Mouse (Mus musculus) spleen, adult 12 weeks (tissue): ENCODE measurements around the gene Furin.

Experiments used
- DNase-seq: peaks from one replicate; pipeline ENCODE4 v3.0.0; 2022; ENCODE audit warnings: low spot score

Gene Furin

DNA sequence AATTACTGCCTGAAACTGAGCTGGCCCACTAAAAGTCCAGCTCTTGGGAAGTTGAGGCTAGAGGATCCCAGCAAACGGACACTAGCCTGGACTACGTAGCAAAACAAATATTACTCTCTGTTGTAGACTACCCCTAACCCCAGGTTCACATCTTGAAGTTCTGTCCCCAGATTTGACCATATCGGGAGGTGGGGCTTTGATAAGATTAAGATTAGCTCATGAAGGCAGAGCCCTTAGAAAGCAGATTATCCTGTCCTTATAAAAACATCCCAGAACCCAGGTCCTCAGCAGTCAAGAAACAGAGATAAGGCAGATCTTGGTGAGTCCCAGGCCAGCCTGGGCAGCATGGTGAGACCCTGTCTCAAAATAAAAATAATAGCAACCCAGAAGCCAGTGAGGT lies 33.1 kb downstream of the Furin start:
- no peak for DNase-seq

DNA sequence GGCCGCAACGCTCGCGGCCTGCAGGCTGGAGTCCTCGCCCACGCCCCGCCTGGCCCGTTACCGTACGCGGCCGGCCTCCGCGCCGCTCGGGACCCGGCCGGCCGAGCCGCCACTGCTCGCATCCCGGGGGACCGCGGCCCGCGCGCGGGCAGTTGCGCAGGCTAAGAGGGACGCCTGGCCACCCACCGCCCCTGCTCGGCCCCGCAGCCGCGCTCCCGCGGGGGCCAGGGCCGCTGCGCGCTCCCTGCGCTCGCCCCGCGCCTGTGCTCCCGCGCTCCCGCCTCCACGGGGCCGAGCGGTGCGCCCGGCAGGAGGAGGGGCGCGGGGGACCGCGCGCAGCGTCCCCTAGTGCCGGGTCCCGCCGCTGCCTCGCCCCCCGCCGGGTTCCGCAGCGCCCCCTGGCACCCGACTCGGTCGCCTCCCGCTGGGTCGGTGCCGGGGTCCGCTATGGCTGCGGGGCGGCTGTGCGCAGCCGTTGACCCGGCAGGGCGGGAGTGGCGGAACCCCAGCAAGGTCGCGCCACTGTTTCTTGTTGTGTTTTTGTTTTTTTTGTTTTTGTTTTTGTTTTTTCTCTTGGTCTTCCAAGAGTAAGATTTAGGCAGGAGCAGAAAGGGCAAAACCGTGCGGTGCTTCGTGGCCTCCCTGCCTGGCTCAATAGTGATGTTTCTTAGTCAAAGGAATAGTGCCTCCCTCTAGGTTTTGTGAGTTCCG lies 34.0 kb downstream of the Furin start, which contains the start of gene Man2a2:
Man2a2 (minus strand) TSS at position 335 of the 711 bp plus-strand sequence.
- DNase-seq, result peak; percentile 40

DNA sequence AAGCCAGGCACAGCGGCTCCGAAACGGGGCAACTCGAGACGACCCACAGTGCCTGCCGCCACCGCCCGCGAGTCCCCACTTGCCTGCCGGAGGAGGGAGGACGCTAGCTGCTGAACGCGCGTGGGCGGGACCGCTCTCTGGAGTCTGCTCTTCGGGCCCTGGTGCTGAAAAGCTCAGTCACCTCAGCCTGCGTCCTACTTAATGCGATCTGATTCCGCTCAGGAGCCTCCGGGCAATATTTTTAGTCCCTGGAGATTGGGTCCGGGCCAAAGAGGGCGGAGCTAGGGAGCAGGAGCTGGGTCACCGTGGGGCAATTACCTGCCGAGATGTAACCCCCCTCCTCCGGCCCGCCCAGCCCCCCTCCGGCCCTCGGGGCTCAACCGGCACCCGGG lies 34.6 kb downstream of the Furin start:
- peak; percentile 51 for DNase-seq

DNA sequence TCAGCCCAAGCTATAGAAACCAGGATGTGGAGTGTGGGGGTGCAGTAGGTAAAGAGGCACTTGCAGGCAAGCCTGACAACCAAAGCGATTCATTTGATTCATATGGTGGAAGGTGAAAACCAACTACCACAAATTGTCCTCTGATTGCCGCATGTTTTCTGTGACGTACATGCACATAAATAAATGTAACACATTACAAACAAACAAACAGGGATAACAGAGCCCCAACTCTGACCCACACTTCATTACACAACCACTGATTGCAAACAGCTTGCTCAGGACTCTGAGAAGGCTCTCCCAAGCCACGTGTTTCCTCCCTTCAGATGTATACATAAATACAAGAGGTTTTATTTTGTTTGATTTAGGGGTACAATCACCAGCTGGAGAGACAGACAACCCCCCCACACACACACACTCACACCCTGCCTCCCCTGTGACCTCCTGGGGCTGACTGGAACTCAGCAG lies 35.2 kb downstream of the Furin start:
- no peak for DNase-seq

DNA sequence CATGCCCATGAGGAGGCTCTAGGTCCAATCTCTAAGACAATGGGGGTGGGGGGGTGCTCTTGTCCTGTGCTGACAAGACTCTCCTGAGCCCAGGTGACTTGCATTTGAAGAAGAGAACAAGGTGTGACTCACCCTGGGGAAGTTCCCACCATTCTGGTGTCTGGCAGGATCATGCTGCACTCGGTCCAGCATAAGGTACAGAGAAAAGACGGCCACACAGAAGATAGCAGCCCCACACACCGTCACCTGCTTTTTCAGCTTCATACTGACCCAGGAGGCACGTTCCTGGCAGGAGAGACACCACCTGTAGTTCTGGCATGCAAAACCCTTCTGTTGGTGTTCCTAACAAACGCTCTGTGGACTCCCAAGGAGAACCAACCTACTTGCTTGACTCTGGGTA lies 35.8 kb downstream of the Furin start:
- no peak for DNase-seq

DNA sequence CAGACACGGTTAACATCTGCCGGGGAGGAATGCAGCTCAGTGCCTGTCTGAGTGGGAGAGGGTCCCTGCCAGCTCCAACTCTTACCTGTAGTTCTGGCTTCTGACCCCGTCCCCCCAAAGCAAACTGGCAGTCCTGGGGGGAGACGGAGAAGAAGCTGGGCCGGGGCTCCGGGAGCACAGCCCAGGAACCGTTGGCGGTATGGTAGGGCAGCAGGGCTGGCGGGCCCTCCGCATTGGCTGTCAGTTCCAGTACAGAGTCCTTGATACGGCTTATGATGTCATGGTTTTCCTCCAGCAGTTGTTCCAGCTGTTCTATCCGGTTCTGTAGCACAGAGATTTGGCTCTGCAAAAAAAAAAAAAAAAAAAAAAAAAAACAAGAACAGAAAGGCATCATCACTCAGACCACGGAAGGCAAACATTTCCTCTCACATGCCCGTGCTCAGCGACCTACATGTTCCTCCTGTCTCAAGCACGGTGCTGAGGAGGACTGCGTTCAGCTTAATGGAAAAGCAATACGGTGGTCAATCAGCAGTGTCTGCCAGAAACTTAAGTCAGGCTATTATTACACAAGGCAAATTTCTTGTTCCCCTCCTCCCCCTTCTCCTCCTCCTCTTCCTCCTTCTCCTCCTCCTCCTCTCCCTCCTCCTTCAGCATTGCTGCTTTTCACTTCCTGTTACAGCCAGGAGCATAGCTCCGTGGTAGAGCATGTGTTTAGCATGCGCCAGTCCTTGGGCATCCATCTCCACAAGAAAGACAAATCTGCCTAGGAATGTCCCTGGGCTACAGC lies 36.4 kb downstream of the Furin start:
- no peak for DNase-seq

DNA sequence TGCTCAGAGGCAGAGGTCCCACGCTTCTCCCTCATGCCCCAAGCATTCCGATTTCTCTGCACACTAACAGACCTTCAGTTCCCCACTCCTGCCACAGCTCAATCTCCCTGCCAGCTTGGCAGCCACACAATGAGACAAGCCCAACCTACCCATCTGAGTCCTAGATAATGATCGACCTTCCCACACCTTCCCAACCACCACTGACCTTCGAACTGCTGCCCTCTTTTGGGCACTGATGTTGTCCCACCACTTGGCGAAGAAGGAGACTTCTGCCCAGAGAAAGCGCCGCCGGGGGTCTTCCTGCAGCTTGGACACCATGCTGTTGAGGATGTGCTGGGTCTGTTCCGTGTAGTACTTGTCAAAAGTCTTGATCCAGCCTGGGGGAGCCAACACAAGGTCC lies 37.2 kb downstream of the Furin start:
- DNase-seq, result no peak

DNA sequence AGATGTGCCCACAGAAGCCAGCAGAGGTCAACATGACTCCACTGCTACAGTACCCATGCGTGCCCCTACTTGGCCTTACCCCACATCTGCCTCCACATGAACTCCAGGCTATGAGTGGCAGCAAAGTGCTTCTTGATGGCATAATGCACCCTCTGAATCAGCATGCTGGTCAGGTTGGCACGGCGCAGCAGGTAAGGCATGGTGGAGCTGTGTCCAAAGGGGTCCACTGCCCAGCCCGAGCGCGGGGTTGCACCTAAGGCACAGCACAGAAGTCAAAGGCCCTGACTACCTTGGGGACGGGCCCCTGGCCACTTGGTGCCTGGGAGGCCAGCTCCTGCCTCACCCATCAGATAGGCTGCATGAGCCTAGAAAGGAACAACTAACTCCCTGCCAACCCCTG lies 38.0 kb downstream of the Furin start:
- DNase-seq, result no peak

DNA sequence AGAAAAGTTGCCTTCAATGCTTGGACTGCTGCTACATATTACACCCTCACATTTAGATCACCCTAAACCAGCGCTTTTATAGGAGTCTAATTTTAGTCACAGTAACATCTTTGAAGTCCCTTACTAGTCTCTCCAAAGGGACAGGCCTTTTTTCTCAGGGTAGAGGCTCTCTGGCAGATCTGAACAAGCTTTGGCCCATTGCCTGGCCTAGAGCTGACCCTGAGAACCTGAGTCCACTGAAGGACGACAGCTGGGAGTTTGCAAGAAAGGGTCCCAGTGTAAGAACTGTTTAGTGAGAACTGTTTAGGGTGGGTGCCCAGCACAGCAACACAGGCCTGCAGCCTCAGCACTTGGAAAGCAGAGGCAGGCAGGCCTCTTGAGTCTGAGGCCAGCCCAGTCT lies 39.5 kb downstream of the Furin start:
- no peak for DNase-seq

DNA sequence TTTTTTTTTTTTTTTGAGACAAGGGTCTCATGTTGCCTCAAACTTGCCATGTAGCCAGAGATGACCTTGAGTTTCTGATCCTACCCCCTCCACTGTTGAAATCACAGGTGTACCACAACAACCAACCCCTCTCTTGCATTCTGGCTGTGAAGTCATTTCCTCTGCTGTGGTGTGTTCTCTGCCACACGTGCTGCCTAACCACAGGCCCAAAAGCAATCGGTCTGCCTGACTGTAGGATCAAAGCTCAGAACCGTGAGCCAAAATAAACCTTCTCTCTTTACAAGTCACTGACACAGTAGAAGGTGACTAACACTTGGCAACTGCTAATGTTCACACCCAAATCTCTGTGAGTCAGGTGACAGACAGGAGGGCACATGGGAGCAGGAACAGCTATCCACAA lies 44.8 kb downstream of the Furin start:
- no peak for DNase-seq

DNA sequence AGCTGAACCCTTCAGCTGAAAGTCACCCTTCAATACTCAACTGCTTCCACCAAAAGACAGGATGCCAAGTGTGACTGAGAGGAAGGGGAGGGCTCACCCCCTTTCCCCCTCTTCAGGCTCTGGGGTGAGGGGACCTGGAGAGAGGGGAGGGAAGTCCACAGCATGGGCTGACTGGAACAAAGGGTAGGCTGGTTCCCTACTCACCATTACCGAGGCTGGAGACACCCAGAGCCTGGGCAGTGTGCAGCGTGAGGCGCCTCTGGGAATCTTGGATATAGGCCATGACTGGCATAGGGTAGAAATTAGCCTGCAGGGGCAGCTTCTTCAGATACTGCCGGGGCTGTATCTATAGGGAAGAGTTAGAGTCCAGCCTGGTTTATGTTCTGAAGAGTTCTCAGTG lies 47.2 kb downstream of the Furin start:
- DNase-seq, result no peak

DNA sequence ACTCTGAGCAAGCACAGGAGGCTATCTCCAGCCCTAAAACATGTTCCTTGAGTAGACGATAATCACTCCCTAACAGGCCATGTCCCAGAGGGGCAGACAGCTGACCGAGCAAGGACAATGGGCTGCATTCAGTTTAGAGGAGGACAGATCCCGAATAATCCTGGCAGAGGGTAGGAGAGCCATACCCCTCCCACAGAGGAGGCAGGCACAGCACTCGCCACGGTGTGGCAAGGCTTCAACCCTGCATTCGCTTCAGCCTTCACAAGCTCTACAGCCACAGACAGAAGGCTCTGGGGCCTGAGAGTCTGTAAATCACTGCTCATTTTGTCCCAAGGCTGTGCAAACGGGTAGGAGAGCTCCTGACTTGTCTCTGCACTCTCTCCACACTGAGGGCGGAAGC lies 48.1 kb downstream of the Furin start:
- no peak for DNase-seq

DNA sequence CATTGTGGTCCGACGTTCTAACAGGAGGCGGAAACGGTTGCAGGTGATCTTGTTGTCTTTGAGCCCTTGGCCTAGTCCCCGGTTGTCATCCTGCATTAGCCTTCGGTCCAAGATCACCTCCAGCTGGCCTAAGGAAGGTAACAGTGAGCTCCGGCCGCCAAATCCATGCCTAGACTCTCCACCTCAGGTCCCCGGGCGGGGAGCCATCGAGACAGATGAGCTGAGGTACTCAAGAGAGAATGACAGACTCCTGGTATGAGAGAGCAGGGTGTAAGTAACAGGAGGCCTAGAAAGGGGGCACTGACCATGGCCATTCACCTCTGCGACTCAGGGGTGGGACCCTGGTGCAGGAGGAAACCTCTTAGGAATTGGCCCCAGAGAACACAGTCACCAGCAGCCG lies 48.9 kb downstream of the Furin start:
- DNase-seq, result no peak

DNA sequence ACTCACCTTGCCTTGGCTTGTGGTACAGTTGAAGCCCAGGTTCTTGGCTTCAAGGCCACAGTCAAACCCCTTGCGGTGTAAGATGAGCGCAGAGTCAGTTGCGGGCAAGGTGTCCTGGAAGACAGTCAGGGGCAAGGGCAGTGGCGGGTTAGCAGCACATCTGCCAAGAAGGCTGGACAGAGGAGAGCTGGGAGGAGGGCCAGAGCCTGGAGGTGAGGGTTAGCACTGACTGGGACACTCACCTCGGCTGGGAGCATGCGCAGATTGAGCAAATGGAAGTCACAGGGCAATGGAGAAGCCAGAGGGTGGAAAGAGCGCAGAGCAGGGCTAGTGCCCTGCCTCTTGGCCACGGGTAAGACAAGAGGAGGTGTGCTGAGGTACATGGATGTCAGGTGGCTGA lies 52.3 kb downstream of the Furin start:
- DNase-seq, result no peak

DNA sequence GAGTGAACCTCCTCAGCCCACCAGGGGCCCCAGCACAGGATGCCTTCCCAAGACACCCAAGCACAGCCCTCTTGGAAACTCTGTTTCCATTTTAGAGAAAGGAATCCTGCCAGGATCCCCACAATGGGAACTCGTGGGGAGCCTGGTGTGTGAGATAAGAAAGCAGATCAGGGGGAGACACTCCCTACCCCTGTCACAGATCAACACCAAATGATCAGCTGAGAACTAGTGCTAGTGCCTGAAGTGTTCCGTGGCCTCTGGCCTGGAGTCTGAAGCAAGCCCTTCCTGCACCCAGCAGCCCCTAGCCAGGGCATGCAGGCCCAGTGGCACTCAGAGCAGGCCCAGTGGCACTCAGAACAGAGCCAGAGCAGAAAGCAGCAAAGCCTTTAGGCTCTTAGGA lies 54.4 kb downstream of the Furin start:
- DNase-seq, result no peak

DNA sequence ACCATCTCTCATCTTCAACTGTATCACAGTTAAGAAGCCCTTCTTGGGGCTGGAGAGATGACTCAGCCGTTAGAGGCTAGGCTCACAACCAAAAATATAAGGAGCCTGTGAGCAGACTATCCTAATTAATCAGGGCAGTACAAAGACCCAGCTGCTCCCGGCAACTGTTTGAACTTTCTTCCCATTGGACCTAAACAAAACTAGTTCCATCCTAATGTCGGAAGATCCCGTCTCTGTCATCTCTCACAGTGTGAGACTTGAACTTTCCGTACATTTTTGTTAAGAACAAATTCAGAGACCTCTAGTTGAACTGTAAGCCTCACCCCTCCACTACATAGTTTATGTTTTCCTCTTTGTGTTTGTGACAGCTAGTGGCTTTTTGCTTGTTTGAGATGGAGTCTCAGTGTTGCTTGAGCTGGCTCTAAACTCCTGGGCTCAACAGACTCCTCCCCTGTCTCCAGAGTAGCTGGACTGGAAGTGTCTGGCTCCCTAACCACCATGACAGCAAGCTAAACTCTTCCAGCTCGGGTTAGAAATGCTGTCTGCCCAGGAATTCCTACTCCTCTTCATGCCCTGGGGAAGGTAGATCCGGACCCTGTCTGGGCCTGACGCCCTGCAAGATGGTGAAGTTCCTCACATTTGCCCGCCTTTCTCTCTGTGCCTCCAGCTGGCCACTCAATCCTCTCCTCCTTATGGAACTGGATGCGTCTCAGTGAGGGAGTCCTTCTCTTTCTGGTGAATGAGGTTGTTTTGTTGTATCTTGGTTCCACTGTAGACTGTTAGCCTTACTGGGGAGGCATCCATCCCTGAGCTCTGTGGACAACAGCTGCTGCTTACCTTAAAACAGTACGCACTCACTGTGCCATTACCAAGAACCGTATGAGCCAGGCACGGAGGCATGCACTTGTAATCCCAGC lies 57.3 kb downstream of the Furin start:
- DNase-seq, result no peak

DNA sequence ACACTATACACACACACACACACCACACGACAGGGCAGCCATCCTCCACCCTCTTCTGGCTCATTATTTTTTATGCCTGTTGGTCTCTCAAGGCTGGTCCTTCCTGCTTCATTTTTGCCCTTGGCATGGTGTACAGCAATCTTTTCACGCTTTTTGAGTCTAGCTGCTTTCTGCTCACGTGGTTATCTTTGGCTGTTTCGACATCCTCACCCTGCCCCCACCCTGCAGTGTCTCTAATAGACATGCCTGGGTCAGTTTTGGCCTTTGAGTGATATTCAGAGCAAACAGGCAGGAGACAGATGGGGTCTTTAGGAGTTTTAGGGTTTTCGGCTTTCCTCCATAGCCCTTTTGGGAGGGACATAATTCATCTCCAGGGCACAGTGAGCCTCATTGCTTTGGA lies 58.4 kb downstream of the Furin start:
- no peak for DNase-seq

DNA sequence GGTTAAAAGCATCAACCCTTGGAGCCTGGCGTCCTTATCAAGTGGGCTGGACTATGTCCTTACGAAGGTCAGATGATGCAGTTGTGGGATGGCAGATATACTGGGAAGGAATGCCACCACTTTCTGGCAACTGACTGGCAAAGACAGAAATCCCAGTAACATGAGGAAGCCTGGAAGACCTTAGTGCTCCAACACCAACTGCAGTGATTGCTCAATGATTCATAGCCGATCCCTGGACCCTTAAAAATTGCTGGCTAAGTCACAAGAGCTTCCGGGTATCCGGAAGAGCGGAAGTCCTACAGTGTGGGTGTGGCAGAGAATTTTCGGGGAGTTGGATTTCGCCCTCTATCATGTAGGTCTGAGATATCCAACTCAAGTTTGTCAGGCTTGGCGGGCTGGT lies 59.1 kb downstream of the Furin start:
- no peak for DNase-seq

DNA sequence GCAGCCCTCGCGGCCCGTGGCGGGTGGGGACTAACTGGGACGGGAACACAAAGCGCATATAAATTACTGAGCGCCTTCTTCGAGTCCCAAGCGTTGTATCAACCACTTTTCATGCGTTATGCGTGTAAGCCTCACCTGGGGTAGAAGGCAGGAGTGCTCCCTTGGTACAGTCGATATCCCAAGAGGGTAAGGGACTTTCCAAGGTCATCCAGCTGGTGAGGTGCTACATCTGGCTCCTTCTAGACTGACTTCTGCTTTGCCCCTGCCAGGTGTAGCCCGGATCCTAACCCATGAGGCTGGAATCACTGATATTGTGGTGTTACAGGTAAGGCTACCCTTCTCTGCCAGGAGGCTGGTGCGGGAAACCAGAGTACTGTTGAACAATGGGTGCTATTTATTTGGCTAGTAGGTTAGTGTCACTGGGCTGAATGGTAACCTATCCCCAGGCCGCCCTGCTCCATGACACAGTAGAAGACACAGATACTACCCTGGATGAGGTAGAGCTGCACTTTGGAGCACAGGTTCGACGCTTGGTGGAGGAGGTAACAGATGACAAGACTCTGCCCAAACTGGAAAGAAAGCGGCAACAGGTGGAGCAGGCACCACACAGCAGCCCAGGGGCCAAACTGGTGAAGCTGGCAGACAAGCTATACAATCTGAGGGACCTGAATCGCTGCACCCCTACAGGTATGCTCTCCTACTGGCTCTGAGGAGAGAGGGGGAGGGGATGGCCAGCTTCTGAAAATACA lies 61.8 kb downstream of the Furin start:
- no peak for DNase-seq

DNA sequence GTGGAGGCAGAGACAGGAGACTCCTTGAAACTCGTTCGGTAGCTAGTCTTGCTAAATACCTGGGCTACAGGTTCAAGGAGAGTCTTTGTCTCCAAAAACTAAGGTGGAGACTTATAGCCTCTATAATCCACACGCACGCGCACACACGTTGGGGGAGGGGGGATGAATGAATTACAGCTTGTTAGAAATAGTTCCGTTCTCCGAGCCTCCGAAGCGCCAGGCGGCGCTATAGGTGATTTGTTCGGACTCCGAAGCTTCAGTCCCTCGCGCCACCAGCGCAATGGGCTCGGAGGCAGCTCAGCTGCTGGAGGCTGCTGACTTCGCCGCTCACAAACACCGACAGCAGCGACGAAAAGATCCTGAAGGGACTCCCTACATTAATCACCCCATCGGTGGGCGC lies 62.4 kb downstream of the Furin start, which contains the start of gene Hddc3:
Hddc3 (plus strand) TSS at position 247 of the 400 bp plus-strand sequence.
- peak; percentile 83 for DNase-seq

DNA sequence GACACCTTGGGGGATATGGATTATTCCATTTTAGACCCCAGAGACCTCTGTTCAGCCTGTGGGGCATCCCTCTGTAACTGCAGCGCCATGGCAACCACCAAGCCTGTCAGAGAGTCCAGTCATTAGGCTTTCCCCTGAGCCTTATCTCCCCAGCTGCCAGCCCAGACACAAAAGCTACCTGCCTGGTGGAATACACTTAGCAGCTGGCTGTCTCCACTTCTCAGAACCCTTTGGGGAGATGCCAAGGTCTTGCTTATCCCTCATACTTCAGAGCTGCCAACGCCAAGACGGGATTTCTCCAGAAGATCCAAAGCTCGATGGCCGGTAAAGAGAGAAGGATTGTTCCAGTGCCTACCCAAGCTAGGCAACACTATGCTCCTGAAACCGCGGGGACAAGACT lies 63.4 kb downstream of the Furin start:
- DNase-seq, result no peak

DNA sequence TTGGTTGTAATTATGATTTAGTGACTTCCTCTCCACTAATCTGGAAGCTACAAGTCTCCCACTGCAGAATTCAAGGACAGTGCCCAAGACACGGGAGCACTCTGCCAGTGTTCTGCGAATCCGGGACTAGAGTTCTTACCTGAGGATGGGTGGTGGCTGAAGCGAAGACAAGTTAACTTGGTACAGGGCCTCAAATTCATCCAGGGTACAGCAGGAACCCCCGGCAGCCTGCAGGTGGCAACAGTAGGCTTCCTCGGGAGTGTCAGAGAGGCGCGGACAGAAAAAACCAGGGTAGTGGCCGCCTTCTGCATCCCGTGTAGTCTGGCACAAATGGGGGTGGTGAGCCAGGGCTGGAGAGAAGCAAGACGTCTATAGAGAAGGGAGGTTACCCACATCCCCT lies 64.4 kb downstream of the Furin start, which contains the start of gene Unc45a:
Unc45a (minus strand) TSS at position 213 of the 400 bp plus-strand sequence.
- peak; percentile 62 for DNase-seq
